Mouse (Mus musculus) liver, embryonic 13.5 days (tissue): Measurements from ENCODE around the gene Zfp423. TPM values are rescaled to one million over a fixed set of nuclear protein-coding genes. Genes with fewer than 3 reads are reported as not detected.

Experiments used
- ATAC-seq: fragments of 200-750 bp; cut with Nextera tagmentation; 2 replicates; pipeline ENCODE4 v1.8.0; 2017; ENCODE audit warnings: low read depth, mild to moderate bottlenecking, moderate number of reproducible peaks, moderate library complexity
- DNase-seq: peaks from one replicate; pipeline ENCODE4 v3.0.0; 2022
- H3K27ac ChIP-seq: fragments of 300-500 bp; sonication (generic); 2 replicates; pipeline ENCODE4 v1.5.1; 2015; ENCODE audit warnings: moderate library complexity, mild to moderate bottlenecking, inconsistent platforms
- H3K27me3 ChIP-seq: fragments of 300-500 bp; sonication (generic); 2 replicates; pipeline ENCODE4 v1.6.1; 2015; ENCODE audit warnings: mild to moderate bottlenecking, inconsistent platforms
- H3K36me3 ChIP-seq: fragments of 300-500 bp; sonication (generic); 2 replicates; pipeline ENCODE4 v1.6.1; 2015; ENCODE audit warnings: mild to moderate bottlenecking, inconsistent platforms
- H3K4me1 ChIP-seq: fragments of 300-500 bp; sonication (generic); replicated peaks from 2 replicates; pipeline ENCODE4 v1.6.1; 2015; ENCODE audit warnings: inconsistent platforms
- H3K4me2 ChIP-seq: fragments of 300-500 bp; sonication (generic); 2 replicates; pipeline ENCODE4 v1.6.1; 2015; ENCODE audit warnings: inconsistent platforms, mild to moderate bottlenecking, moderate library complexity
- H3K4me3 ChIP-seq: fragments of 300-500 bp; sonication (generic); replicated peaks from 2 replicates; pipeline ENCODE4 v1.5.1; 2015; ENCODE audit warnings: mild to moderate bottlenecking, inconsistent platforms
- H3K9ac ChIP-seq: fragments of 300-500 bp; sonication (generic); 2 replicates; pipeline ENCODE4 v1.6.1; 2015; ENCODE audit warnings: mild to moderate bottlenecking, inconsistent platforms
- H3K9me3 ChIP-seq: fragments of 300-500 bp; sonication (generic); replicated peaks from 2 replicates; pipeline ENCODE4 v1.6.1; 2016; ENCODE audit warnings: inconsistent platforms
- WGBS: fragments of 180-500 bp; shearing (Covaris S2); methylation state at CpG from one replicate; pipeline ENCODE4 v1.1.7; 2015; ENCODE audit not compliant: insufficient replicate concordance; 5-methylcytosine and 5-hydroxymethylcytosine counted together
- polyA plus RNA-seq: library from polyadenylated mRNA; unstranded; fragments of >200 nt; fragmentation: Nextera tagmentation; extraction: Ambion mirVana; gene quantifications from 2 replicates; pipeline ENCODE4 v1.2.1, GENCODE M21; 2015

Zfp423 gene
- polyA plus RNA-seq, 1 experiment from 2014 or later, result 0.69 TPM

DNA sequence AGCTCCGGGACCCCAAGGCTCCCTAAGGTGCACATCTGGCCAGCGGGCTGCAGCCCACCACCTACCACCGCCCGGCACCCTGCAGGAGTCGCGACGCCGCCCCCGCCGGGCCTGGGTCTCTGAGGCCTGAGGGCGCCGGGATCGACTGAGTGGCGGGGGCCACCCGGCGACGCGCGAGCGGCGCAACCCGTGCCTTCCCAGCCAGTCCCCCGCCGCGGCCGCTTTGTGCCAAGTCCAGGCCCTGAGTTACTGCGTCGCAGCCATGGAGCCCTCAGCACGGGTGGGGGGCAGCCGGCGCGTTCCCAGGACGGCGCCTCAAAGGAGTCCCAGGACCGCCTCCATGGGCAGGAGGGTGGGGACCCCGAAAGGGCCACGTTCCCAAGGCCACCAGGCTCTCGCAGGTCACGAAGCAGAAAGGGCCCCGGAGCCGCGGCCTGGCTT, 15.7 kb downstream of the Zfp423 start:
- no peak for ATAC-seq
- Histone ChIP-seq H3K9ac (no peak overlapping the region; the same call in 1 of the 2 replicates), H3K4me2 (peak overlapping the region; percentile 67), H3K4me3 (peak overlapping the region; percentile 45), H3K36me3 (no peaks in the 10 kb centered on the region), H3K9me3 (no peaks in the 10 kb centered on the region), H3K4me1 (peaks cover 14% of the 10 kb centered on the region), H3K27me3 (peaks cover 21% of the 10 kb centered on the region), H3K27ac (no peak overlapping the region)
- WGBS, result 2% methylated on average over 27 of the region's 42 CpGs
- DNase-seq, result no peak

DNA sequence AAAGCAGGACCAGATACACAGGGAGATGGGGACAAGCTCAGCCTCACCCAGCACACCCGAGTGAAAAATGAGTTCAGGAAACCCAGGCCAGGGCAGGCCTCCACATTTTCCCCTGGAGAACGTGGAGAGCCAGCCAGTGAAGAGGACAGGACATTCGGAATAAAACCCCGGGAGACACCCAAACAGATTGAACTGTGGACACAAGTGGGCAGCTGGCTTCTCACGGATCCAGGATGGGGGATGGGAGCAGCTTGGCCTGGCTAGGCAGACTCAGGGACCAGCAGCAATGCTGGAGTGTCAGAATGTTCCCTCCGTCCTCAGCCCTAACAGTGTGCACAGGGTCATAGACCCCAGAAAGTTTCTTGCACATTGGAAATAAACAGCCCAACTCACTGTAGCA, 18.7 kb downstream of the Zfp423 start:
- no peak for ATAC-seq
- DNase-seq, result no peak

DNA sequence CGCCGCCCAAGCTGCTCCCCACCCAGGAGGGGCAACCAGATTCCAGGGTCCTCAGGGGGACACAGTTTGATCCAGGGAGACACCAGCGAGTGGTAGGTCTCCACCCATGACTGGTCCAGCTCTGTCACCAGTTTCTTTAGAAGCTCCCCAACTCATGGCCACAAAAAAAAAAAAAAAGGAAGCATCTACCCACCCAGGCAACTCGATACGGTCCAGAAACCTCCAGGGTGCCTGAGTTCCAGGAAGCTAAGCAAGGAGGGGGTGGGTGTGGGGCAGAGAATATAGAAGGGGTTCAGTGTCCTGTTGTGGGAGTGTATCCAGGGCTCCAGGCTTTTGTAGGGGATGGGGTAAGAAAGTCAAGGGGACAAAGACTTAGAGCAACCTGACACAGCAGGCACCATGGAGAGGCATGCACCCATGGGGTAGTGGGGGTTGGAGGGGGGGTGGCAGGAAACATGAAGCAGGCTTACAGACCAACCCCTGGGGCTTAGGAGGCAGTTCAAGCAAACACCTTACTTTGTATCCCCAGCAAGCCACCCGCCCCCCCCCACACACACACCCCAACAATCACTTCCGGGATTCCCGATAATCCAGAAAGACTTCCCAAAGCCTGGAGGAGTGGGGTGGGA, 20.0 kb downstream of the Zfp423 start:
- DNase-seq (no peak), ATAC-seq (no peak)
- Histone ChIP-seq H3K4me1 (peaks cover 20% of the 10 kb centered on the region), H3K4me3 (no peak overlapping the region), H3K27ac (no peak overlapping the region), H3K9ac (no peak overlapping the region), H3K9me3 (no peaks in the 10 kb centered on the region), H3K4me2 (peak overlapping the region; percentile 40), H3K27me3 (peaks cover 11% of the 10 kb centered on the region), H3K36me3 (no peaks in the 10 kb centered on the region)
- WGBS, result 13% methylated on average over 8 of the region's 8 CpGs

More for the DNA sequence above, 18.7 kb downstream of the Zfp423 start:
- H3K4me1 ChIP-seq, result peaks cover 20% of the 10 kb centered on the region
- H3K4me2 ChIP-seq, result no peak overlapping the region
- no peak overlapping the region for H3K9ac ChIP-seq
- H3K27me3 ChIP-seq, result peaks cover 21% of the 10 kb centered on the region
- H3K9me3 ChIP-seq, result no peaks in the 10 kb centered on the region
- 40% methylated on average over 6 of the region's 6 CpGs for WGBS
- H3K27ac ChIP-seq, result no peak overlapping the region
- no peak overlapping the region for H3K4me3 ChIP-seq
- H3K36me3 ChIP-seq, result no peaks in the 10 kb centered on the region

DNA sequence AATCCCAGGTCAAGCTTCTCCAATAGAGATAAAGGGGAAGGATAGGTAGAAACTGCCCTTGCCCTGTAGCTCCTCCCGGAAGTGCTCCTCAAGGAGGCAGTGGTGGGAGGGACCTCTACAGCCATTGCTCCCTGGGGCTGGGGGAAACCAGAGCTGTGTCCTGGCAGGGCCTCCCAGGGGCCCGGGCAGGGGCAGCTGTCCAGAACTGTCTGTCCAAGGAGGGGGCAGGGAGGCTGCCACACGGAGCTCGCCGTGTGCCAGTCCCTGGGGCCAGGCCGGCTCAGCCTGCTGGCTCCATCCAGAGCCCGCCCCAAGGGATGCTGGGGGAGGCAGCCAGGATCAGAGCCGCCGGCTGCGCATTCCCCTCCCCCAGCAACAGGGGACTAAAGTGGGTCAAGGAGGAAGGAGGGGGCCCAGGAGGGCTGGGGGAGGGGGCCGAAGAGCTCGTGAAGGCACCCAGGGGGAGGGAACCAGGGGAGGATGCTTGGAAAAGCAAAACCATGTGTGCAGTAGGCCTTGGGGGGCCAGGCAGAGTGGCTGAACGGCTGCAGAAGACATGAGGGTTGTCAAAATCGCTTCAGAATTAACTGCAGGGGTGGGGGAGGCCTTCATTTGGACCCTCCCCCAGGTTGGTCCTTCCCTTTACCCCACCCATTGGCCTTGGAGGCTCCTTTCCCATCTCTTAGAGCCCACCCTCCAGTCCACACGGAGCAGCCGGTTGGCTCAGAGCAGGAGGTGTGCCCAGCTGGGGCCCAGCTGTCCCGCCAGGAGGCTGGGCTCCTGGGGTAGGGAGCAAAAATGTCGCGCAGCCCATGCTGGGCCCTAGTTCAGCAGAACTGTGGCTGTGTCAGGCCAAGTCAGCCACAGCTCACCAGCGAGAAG, 20.8 kb downstream of the Zfp423 start:
- no peak overlapping the region for H3K27ac ChIP-seq
- DNase-seq, result no peak
- peaks cover 3% of the 10 kb centered on the region for H3K27me3 ChIP-seq
- H3K4me1 ChIP-seq, result peaks cover 15% of the 10 kb centered on the region
- peak overlapping the region; percentile 40 for H3K4me2 ChIP-seq
- ATAC-seq, result 0 out of 2 replicates have a peak, but pooled peaks have one; percentile 31
- H3K4me3 ChIP-seq, result no peak overlapping the region
- no peaks in the 10 kb centered on the region for H3K9me3 ChIP-seq
- H3K36me3 ChIP-seq, result no peaks in the 10 kb centered on the region
- WGBS, result 3% methylated on average over 20 of the region's 20 CpGs
- no peak overlapping the region for H3K9ac ChIP-seq

DNA sequence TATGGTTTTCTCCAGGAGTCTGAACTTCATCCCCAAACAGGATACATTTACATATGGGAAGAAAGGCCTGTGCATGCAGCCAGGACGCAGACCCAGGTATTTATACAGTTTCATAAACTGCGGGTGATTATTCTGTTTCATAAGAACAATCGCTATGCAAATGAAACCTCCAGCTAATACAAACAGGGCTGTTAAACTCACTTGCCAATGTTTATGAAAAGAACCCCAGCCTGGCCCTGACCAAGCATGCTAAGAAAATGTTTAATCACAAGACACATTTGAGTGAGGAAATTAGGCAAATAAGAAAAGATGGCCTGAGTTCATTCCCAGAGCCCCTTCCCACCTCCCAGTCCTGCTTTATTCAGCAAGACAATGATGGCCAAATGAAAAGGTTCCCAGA, 22.2 kb downstream of the Zfp423 start:
- 75% methylated on average over 3 of the region's 3 CpGs for WGBS
- Histone ChIP-seq H3K4me2 (no peak overlapping the region), H3K36me3 (no peaks in the 10 kb centered on the region), H3K9ac (no peak overlapping the region), H3K27me3 (no peaks in the 10 kb centered on the region), H3K4me3 (no peak overlapping the region), H3K27ac (no peak overlapping the region), H3K9me3 (no peaks in the 10 kb centered on the region), H3K4me1 (peaks cover 11% of the 10 kb centered on the region)
- ATAC-seq, result no peak
- DNase-seq, result no peak

DNA sequence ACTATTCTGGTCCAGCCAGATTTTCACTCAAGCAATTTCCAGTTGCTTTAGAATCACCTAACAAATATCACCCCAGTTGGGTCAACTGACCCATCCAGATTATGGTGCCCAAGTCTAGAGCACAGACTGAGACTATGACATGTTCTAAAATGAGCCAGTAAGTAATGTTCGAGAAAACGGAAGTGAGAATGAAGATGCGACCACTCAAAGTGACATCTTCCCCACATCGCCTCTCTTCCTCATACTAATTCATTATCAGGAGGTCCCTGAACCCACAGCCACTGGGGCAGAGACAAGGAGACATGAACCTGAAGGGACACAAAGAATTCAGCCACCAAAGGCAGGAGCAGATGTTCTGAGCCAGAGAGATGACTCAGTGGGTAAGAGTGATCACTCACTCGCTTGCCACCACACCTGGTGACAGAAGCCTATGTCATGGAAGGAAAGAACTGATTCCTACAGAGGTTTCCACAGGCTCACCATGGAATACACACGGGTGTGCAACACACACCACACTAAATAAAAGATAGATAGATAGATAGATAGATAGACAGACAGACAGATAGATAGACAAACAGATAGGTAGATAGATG, 24.2 kb downstream of the Zfp423 start:
- no peaks in the 10 kb centered on the region for H3K36me3 ChIP-seq
- no peak overlapping the region for H3K4me2 ChIP-seq
- no peaks in the 10 kb centered on the region for H3K27me3 ChIP-seq
- no peak for ATAC-seq
- no peak overlapping the region for H3K4me3 ChIP-seq
- no peak for DNase-seq
- WGBS, result 57% methylated on average over 6 of the region's 6 CpGs
- no peak overlapping the region for H3K9ac ChIP-seq
- no peak overlapping the region for H3K27ac ChIP-seq
- peaks cover 11% of the 10 kb centered on the region for H3K4me1 ChIP-seq
- H3K9me3 ChIP-seq, result no peaks in the 10 kb centered on the region

DNA sequence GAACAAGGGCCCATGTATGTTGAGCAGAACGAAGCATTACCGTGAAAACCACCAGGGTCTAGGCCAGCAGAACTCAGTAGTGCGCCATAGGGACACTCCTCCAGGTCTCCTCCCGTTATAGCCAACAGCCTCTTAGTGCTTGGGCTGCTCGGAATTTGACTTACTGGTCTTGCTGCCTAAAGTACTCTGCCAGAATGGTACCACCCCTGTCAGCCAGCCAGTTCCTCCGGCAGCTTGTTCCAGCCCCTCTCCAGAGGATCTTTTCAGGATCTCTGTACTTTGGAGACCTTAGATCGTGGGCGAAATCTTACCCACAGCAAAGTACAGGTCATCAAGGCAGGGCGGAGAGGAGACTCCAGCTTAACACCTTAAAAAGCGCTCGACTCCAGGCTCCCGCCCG, 25.2 kb downstream of the Zfp423 start:
- 62% methylated on average over 13 of the region's 13 CpGs for WGBS

DNA sequence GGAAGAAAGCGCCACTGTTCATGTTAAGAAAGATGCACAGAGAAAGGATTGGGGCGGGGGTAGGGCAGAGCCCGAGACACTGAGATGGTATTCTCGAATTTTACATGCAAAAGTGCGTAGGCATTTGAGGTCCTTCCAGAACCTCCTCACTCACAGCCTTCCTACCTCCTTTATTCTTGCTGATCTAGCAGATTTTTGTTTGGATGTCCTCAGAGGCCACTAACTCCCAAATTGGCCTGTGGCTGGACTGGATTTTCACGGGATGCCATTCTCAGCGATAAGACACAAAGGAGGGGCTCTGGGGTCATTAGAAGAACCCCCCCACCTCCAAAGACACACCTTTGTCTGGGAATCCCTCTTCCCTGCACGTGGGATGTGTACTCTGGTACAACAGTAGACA, 25.6 kb downstream of the Zfp423 start:
- H3K36me3 ChIP-seq, result no peaks in the 10 kb centered on the region
- no peaks in the 10 kb centered on the region for H3K9me3 ChIP-seq
- no peak overlapping the region for H3K9ac ChIP-seq
- no peak overlapping the region for H3K4me3 ChIP-seq
- ATAC-seq (no peak), DNase-seq (no peak)
- H3K27ac ChIP-seq, result no peak overlapping the region
- WGBS, result 55% methylated on average over 8 of the region's 8 CpGs
- no peaks in the 10 kb centered on the region for H3K27me3 ChIP-seq
- no peak overlapping the region for H3K4me2 ChIP-seq
- peaks cover 6% of the 10 kb centered on the region for H3K4me1 ChIP-seq

More for the DNA sequence above, 25.2 kb downstream of the Zfp423 start:
- Histone ChIP-seq H3K4me3 (no peak overlapping the region), H3K4me2 (no peak overlapping the region), H3K4me1 (peaks cover 11% of the 10 kb centered on the region), H3K9me3 (no peaks in the 10 kb centered on the region), H3K36me3 (no peaks in the 10 kb centered on the region), H3K27me3 (no peaks in the 10 kb centered on the region), H3K27ac (no peak overlapping the region), H3K9ac (no peak overlapping the region)
- DNase-seq, result no peak
- ATAC-seq, result no peak

DNA sequence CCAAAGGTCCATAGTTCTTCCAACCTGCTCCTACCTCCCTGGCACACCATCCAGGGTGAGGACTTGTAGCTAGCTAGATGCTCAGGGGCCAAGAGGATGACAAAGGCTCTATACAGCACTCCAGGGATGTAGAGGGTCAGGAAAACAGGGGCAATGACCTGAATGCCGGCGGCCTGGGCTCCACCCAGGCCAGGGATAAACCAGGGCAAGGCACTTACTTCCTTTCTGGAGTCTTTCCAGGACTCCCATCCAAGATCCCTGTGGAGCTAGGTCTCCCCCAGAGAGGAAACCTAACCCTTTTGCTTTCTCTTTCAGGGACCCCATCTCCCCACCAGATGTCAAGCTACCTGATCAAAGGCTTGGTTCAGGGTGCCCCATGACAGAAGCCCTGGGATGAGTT, 30.5 kb downstream of the Zfp423 start:
- ATAC-seq (no peak), DNase-seq (no peak)
- no peaks in the 10 kb centered on the region for H3K36me3 ChIP-seq
- no peak overlapping the region for H3K4me2 ChIP-seq
- no peak overlapping the region for H3K9ac ChIP-seq
- H3K27me3 ChIP-seq, result no peaks in the 10 kb centered on the region
- H3K4me1 ChIP-seq, result no peaks in the 10 kb centered on the region
- H3K9me3 ChIP-seq, result no peaks in the 10 kb centered on the region
- no peak overlapping the region for H3K4me3 ChIP-seq
- 52% methylated on average over 2 of the region's 2 CpGs for WGBS
- no peak overlapping the region for H3K27ac ChIP-seq

DNA sequence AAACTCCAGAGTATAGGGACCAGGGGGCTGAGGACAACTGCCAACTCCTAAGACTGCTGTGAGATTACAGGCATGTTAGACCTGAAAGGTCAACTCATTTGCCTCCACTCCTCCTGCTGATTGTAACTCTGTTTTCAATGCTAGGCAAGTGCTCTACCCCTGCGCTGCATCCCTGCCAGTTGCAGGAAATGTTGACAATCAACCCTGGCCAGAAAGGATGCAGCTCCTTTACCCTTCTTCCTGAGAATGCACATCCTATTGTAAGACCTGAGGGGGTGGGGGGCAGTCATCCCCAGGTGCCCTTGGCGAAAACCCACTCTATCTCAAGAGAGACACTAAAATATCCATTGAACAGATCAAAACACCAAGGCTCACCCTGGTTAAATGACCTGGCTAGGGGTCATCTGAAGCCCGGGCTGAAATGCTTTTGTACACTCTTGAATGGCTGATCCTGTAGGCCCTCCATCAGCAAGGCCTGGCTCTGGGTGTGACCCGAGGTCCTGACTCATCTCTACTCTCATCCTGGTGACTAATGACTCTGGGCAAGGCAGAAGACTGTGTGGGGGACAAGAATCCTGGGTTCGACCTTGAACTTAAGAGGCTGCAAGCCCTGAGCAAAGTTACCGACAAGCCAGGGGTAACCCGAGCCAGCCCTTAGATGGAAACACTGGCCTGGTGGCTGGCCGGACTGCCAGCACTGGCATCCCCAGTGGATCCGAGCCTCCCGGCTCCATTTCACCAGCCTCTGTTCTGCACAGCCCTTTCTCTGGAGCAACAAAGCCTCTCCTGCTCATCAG, 32.2 kb downstream of the Zfp423 start:
- Histone ChIP-seq H3K27me3 (no peaks in the 10 kb centered on the region), H3K4me3 (no peak overlapping the region), H3K9ac (no peak overlapping the region), H3K4me1 (no peaks in the 10 kb centered on the region), H3K27ac (no peak overlapping the region), H3K9me3 (no peaks in the 10 kb centered on the region), H3K4me2 (no peak overlapping the region), H3K36me3 (no peaks in the 10 kb centered on the region)
- WGBS, result 58% methylated on average over 10 of the region's 10 CpGs
- DNase-seq (no peak), ATAC-seq (no peak)
